Mouse (Mus musculus): ENCODE data around the gene Ssbp3. TPM values are rescaled to one million over a fixed set of nuclear protein-coding genes. Genes with fewer than 3 reads are reported as not detected.

Ssbp3 gene
- total and polyA plus RNA-seq, 3 experiments, result 30.5 to 242 (median 116) TPM

DNA sequence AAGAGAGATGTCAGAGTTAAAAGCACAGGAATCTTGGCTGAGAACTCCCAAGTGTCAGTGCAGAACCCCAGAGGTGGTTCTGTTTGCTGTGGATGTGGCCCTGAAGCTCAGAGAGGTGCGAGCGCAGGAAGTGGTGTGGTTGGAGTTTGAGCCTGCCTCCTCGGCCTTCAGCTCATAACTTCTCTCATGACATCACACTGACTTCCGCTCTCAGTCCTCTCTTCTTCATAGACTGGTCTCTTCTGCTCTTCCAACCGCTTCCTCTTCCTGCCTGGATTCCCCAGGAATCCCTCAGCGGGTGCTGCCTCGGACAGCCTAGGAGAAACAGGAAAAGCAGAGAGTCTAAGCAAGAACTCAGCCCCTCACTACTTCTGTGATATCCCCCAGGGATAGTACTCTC, 60.3 kb downstream of the Ssbp3 start:
- Histone ChIP-seq H3K4me3 (ENCODE audit: control insufficient read depth in 1 of 2, insufficient read depth in 1 of 2, low read depth in 2 of 2, low read length in 2 of 2) (no peak overlapping the region), H3K9ac (ENCODE audit: control insufficient read depth, low read depth, low read length, poor library complexity, severe bottlenecking) (no peak overlapping the region), H3K27ac (ENCODE audit: control insufficient read depth, low read depth, low read length) (no peak overlapping the region), H3K27me3 (ENCODE audit: control insufficient read depth in 1 of 2, insufficient read depth in 2 of 2, low read length in 2 of 2) (no peaks in the 10 kb centered on the region), H3K79me2 (ENCODE audit: control insufficient read depth, insufficient read depth, low read length, poor library complexity) (peaks cover 6% of the 10 kb centered on the region; the same call in 1 of the 2 replicates), H3K4me1 (ENCODE audit: control insufficient read depth in 1 of 2, insufficient read depth in 2 of 2, low read length in 2 of 2) (no peaks in the 10 kb centered on the region), H3K9me3 (replicated peaks; ENCODE audit: insufficient read depth, low read length) (no peaks in the 10 kb centered on the region), H3K36me3 (ENCODE audit: control insufficient read depth in 1 of 2, insufficient read depth in 2 of 2, low read length in 2 of 2) (peaks cover 0 to 2% of the 10 kb centered on the region in 2 experiments; a peak in 2 of 4 replicates)
- DNase-seq (ENCODE audit: low read depth, low spot score), result no peak
- TF ChIP-seq NRF1 (IDR thresholded peaks at IDR 0.05; ENCODE audit: insufficient read depth, low read depth, low read length, poor library complexity, severe bottlenecking), result no peak
- no peak for TF ChIP-seq SMC3 (IDR thresholded peaks at IDR 0.05; ENCODE audit: low read depth, low read length)
- TF ChIP-seq HCFC1 (IDR thresholded peaks at IDR 0.05; ENCODE audit: low read depth, low read length), result no peak
- TF ChIP-seq POLR2AphosphoS2 (IDR thresholded peaks at IDR 0.05; ENCODE audit: low read length), result no peak
- TF ChIP-seq RCOR1 (IDR thresholded peaks at IDR 0.05; ENCODE audit: low read depth, low read length), result no peak
- no peak for TF ChIP-seq ZKSCAN1 (IDR thresholded peaks at IDR 0.05; ENCODE audit: low read depth, low read length)
- no peak for TF ChIP-seq CHD1 (IDR thresholded peaks at IDR 0.05; ENCODE audit: low read depth, low read length)
- no peak for TF ChIP-seq MAX (IDR thresholded peaks at IDR 0.05; ENCODE audit: low read length)
- no peak for TF ChIP-seq MYC (IDR thresholded peaks at IDR 0.05; ENCODE audit: low read depth, low read length)

DNA sequence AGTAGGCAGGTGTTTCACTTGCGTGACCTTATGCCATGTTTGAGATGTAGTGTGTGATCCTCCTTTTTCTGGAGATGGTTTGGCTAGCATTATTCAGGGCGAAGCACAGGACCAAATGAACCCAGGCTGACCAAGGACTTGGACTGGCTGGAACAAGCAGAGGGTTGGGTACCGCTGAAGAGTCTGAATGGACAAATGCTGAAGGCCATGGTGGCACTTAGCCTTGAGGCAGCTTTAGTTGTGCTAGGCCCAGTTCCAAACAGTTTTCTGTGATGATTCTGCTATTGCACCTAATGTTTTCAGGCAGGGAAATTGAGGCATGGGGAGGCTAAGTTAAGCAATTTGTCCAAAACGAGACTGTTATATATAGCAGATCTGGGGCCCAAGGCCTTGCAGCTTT, 61.6 kb downstream of the Ssbp3 start:
- H3K27me3 ChIP-seq (ENCODE audit: control insufficient read depth in 1 of 2, insufficient read depth in 2 of 2, low read length in 2 of 2), result no peaks in the 10 kb centered on the region
- H3K9me3 ChIP-seq (replicated peaks; ENCODE audit: insufficient read depth, low read length), result no peaks in the 10 kb centered on the region
- TF ChIP-seq MAX (IDR thresholded peaks at IDR 0.05; ENCODE audit: low read length) (no peak), USF1 (IDR thresholded peaks at IDR 0.05; ENCODE audit: low read depth, low read length) (no peak), ZMIZ1 (IDR thresholded peaks at IDR 0.05; ENCODE audit: low read depth, low read length) (no peak), NRF1 (IDR thresholded peaks at IDR 0.05; ENCODE audit: insufficient read depth, low read depth, low read length, poor library complexity, severe bottlenecking) (no peak), TAL1 (IDR thresholded peaks at IDR 0.05; ENCODE audit: low read length) (no peak), JUND (IDR thresholded peaks at IDR 0.05; ENCODE audit: low read depth, low read length) (no peak), RAD21 (IDR thresholded peaks at IDR 0.05; ENCODE audit: low read depth, low read length) (no peak), UBTF (IDR thresholded peaks at IDR 0.05; ENCODE audit: borderline replicate concordance, insufficient read depth, low read depth, low read length) (no peak), CHD1 (IDR thresholded peaks at IDR 0.05; ENCODE audit: low read depth, low read length) (no peak), MXI1 (IDR thresholded peaks at IDR 0.05; ENCODE audit: low read depth, low read length) (no peak), EP300 (IDR thresholded peaks at IDR 0.05; ENCODE audit: low read depth in 1 of 2, low read length in 2 of 2) (no peak), SIN3A (IDR thresholded peaks at IDR 0.05; ENCODE audit: low read length) (no peak), KAT2A (conservative IDR thresholded peaks at IDR 0.05; ENCODE audit: low read depth, low read length) (no peak), POLR2A (IDR thresholded peaks at IDR 0.05; ENCODE audit: control insufficient read depth in 1 of 2, insufficient read depth in 1 of 2, low read depth in 1 of 2, low read length in 2 of 2, poor library complexity in 1 of 2) (no peak; a peak in 1 of 4 replicates), SMC3 (IDR thresholded peaks at IDR 0.05; ENCODE audit: low read depth, low read length) (no peak), GATA1 (IDR thresholded peaks at IDR 0.05; ENCODE audit: low read depth, low read length) (no peak)
- no peak for DNase-seq (ENCODE audit: low read depth, low spot score)
- peaks cover 6% of the 10 kb centered on the region; the same call in 1 of the 2 replicates for H3K79me2 ChIP-seq (ENCODE audit: control insufficient read depth, insufficient read depth, low read length, poor library complexity)
- H3K4me1 ChIP-seq (ENCODE audit: control insufficient read depth in 1 of 2, insufficient read depth in 2 of 2, low read length in 2 of 2), result no peaks in the 10 kb centered on the region; a peak in 1 of 4 replicates
- H3K9ac ChIP-seq (ENCODE audit: control insufficient read depth, low read depth, low read length, poor library complexity, severe bottlenecking), result no peak overlapping the region
- H3K27ac ChIP-seq (ENCODE audit: control insufficient read depth, low read depth, low read length), result no peak overlapping the region
- H3K36me3 ChIP-seq (ENCODE audit: control insufficient read depth in 1 of 2, insufficient read depth in 2 of 2, low read length in 2 of 2), result peaks cover 0 to 2% of the 10 kb centered on the region in 2 experiments; a peak in 2 of 4 replicates
- no peak overlapping the region for H3K4me3 ChIP-seq (ENCODE audit: control insufficient read depth in 1 of 2, insufficient read depth in 1 of 2, low read depth in 2 of 2, low read length in 2 of 2)

All from MEL (cell line).